Mouse (Mus musculus) liver, postnatal 0 days (tissue): Measurements from ENCODE around the gene Traf1. TPM values are rescaled to one million over a fixed set of nuclear protein-coding genes. Genes with fewer than 3 reads are reported as not detected.

Experiments used
- ATAC-seq: fragments of 200-750 bp; cut with Nextera tagmentation; 2 replicates; pipeline ENCODE4 v1.8.0; 2017; ENCODE audit warnings: mild to moderate bottlenecking, moderate library complexity
- DNase-seq: peaks from one replicate; pipeline ENCODE4 v3.0.0-alpha.2; 2016
- H3K27ac ChIP-seq: fragments of 300-500 bp; sonication (generic); 2 replicates; pipeline ENCODE4 v1.5.1; 2014; ENCODE audit warnings: antibody characterized with exemption, moderate library complexity, mild to moderate bottlenecking, low read depth
- H3K27me3 ChIP-seq: fragments of 300-500 bp; sonication (generic); 2 replicates; pipeline ENCODE4 v1.6.1; 2014; ENCODE audit warnings: low read length, control low read depth, mixed read lengths; ENCODE audit not compliant: insufficient read depth
- H3K36me3 ChIP-seq: fragments of 300-500 bp; sonication (generic); replicated peaks from 2 replicates; pipeline ENCODE4 v1.6.1; 2014; ENCODE audit warnings: mild to moderate bottlenecking, control low read depth, low read length, moderate library complexity, mixed read lengths; ENCODE audit not compliant: insufficient read depth
- H3K4me1 ChIP-seq: fragments of 300-500 bp; sonication (generic); 2 replicates; pipeline ENCODE4 v1.6.1; 2014; ENCODE audit warnings: antibody characterized with exemption, mild to moderate bottlenecking, control low read depth; ENCODE audit not compliant: insufficient read depth
- H3K4me2 ChIP-seq: fragments of 300-500 bp; sonication (generic); 2 replicates; pipeline ENCODE4 v1.6.1; 2014; ENCODE audit warnings: low read depth, mild to moderate bottlenecking, low read length, moderate library complexity, mixed read lengths
- H3K4me3 ChIP-seq: fragments of 300-500 bp; sonication (generic); 2 replicates; pipeline ENCODE4 v1.5.1; 2014; ENCODE audit warnings: low read depth, low read length
- H3K9ac ChIP-seq: fragments of 300-500 bp; sonication (generic); replicated peaks from 2 replicates; pipeline ENCODE4 v1.6.1; 2014; ENCODE audit warnings: mild to moderate bottlenecking, moderate library complexity
- H3K9me3 ChIP-seq: fragments of 300-500 bp; sonication (generic); 2 replicates; pipeline ENCODE4 v1.6.1; 2016; ENCODE audit warnings: mild to moderate bottlenecking, control low read depth, low read length, mixed read lengths
- CTCF ChIP-seq: sonication (generic); IDR thresholded peaks from 2 replicates; pipeline ENCODE4 v1.5.1; 2016; ENCODE audit warnings: antibody characterized with exemption, low read depth
- EP300 ChIP-seq: IDR thresholded peaks from 2 replicates; pipeline ENCODE4 v1.6.1; 2016; ENCODE audit warnings: antibody characterized with exemption, low read depth, mild to moderate bottlenecking
- WGBS: fragments of 180-500 bp; shearing (Covaris S2); extraction: QIAGEN DNeasy Blood & Tissue Kit; methylation state at CpG from one replicate; pipeline ENCODE4 v1.1.7; 2014; ENCODE audit not compliant: insufficient replicate concordance; 5-methylcytosine and 5-hydroxymethylcytosine counted together
- polyA plus RNA-seq: library from polyadenylated mRNA; unstranded; fragments of >200 nt; fragmentation: Nextera tagmentation; extraction: Ambion mirVana; gene quantifications from 2 replicates; pipeline ENCODE4 v1.2.1, GENCODE M21; 2015

The Traf1 gene
- polyA plus RNA-seq, 1 experiment from 2014 or later = 0.34 TPM

DNA sequence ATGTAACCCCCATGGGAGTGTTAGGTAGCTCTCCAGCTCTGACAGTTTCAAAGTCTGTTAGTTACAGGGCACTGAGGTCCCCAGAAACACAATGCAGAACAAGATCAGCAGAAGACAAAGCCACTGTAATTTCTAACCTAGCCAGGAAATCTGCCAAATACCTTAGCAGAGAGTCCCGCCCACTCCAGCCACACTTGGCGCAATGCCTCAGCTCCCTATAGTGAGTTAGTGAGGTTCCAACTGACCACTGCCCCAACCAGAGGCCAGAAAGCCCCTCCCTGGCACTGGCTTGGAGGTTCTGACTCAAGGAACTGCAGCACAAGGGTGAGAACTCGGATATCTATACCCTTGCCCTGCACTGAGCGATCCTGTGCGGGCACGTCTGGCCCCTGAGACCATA, 58.8 kb downstream of the Traf1 start:
- peaks cover 14% of the 10 kb centered on the region for H3K36me3 ChIP-seq
- 90% methylated on average over 6 of the region's 6 CpGs for WGBS
- no peaks in the 10 kb centered on the region for H3K27me3 ChIP-seq
- TF ChIP-seq EP300 (no peak), CTCF (no peak)
- no peak for ATAC-seq
- H3K4me2 ChIP-seq = no peak overlapping the region
- H3K9me3 ChIP-seq = no peaks in the 10 kb centered on the region
- H3K9ac ChIP-seq = no peak overlapping the region
- no peak overlapping the region for H3K27ac ChIP-seq
- no peak for DNase-seq
- H3K4me3 ChIP-seq = no peak overlapping the region
- peaks cover 27% of the 10 kb centered on the region for H3K4me1 ChIP-seq

DNA sequence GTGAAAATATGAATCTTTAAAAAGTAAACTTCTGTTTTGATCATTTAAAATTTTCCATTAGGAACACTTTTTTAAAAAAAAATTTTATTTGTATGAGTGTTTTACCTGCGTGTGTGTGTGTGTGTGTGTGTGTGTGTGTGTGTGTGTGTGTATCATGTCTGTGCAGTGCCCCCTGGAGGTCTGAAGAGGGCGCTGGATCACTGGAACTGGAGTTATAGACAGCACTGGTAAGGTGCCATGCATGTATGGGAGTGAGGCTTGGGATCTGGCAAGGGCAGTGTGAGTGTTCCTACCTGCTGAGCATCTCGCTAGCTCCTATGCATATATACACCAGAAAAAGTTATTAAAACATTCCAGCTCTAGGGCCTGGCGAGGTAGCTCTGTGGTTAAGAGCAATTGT, 59.8 kb downstream of the Traf1 start:
- H3K4me2 ChIP-seq = no peak overlapping the region
- H3K27me3 ChIP-seq = no peaks in the 10 kb centered on the region
- H3K4me3 ChIP-seq = no peak overlapping the region
- TF ChIP-seq CTCF = 0 out of 2 replicates have a peak, but pooled peaks have one; percentile 18
- TF ChIP-seq EP300 = no peak
- DNase-seq (no peak), ATAC-seq (no peak)
- peaks cover 24% of the 10 kb centered on the region for H3K4me1 ChIP-seq
- WGBS = 78% methylated on average over 4 of the region's 4 CpGs
- H3K36me3 ChIP-seq = peaks cover 14% of the 10 kb centered on the region
- no peak overlapping the region for H3K9ac ChIP-seq
- H3K9me3 ChIP-seq = no peaks in the 10 kb centered on the region
- no peak overlapping the region for H3K27ac ChIP-seq

DNA sequence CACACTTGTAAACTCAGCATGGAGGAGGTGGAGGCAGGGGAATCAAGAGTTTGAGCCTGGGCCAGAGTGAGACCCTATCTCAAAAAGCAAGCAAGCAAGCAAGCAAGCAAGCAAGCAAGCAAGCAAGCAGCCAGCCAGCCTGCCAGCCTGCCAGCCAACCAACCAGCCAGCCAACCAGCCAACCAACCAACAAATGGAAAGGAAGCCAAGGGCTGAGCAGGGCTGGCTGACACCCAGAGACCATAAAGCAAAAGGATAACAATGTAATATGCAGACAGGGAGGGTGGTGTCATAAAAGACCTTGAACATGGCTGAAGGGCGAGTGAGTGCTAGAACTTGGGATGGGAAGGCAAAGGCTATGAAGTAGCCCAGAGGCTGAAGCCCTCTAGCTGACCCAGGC, 61.2 kb downstream of the Traf1 start:
- Histone ChIP-seq H3K9me3 (no peaks in the 10 kb centered on the region), H3K9ac (no peak overlapping the region), H3K27me3 (no peaks in the 10 kb centered on the region), H3K4me3 (no peak overlapping the region), H3K27ac (no peak overlapping the region), H3K4me1 (peaks cover 14% of the 10 kb centered on the region), H3K4me2 (no peak overlapping the region), H3K36me3 (peaks cover 14% of the 10 kb centered on the region)
- no peak for DNase-seq
- TF ChIP-seq CTCF = no peak
- TF ChIP-seq EP300 = no peak
- no peak for ATAC-seq
- 83% methylated on average over 1 of the region's 1 CpGs for WGBS

DNA sequence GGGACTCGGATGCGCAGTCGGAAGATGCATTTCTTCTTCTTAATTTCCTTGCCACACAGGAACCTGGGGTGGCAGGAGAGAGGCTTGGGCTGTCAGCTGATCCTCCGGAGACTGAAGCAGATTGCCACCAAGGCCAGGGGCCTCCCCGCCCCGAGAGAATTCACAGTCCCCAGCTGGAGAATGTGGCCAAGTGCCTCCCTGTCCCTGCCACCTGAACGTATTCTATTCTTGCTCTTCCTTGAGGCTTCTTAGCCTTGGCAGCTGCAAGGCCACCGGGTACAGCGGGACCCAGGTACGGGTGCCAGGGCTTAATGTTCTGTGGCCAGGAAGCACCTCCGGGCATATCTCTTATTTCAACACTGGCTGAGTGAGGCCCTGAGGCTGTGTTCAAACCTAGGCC, 61.9 kb downstream of the Traf1 start:
- Histone ChIP-seq H3K4me3 (no peak overlapping the region), H3K27me3 (no peaks in the 10 kb centered on the region), H3K9me3 (no peaks in the 10 kb centered on the region), H3K36me3 (peaks cover 14% of the 10 kb centered on the region), H3K4me1 (peaks cover 13% of the 10 kb centered on the region), H3K9ac (no peak overlapping the region), H3K4me2 (no peak overlapping the region), H3K27ac (no peak overlapping the region)
- WGBS = 89% methylated on average over 11 of the region's 11 CpGs
- TF ChIP-seq CTCF (no peak), EP300 (no peak)
- DNase-seq = no peak
- ATAC-seq = no peak

DNA sequence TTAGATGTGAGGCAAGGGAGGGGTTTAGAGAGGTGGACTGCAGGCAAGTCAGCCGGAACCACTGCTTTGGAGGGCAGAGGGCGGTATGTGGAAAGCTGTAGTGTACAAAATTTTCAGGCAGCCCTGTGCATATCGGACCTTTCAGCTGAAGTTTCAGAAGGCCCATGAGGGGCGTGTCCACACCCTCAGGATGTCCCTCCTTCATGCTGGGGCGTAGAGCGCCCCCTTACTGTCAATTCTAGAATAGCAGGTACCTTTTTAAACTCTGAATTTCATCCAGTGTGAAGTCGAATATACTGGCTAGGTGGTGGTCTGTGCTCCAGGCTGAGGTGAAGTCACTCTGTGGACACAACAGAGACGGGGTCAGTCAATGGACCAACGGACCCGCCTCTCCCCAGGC, 63.8 kb downstream of the Traf1 start:
- TF ChIP-seq CTCF = peak; percentile 85
- TF ChIP-seq EP300 = no peak
- no peaks in the 10 kb centered on the region for H3K27me3 ChIP-seq
- 0 out of 2 replicates have a peak overlapping the region, but pooled peaks have one; percentile 30 for H3K9ac ChIP-seq
- ATAC-seq = peak; percentile 78
- peak; percentile 59 for DNase-seq
- WGBS = 26% methylated on average over 10 of the region's 10 CpGs
- peaks cover 11% of the 10 kb centered on the region for H3K36me3 ChIP-seq
- no peak overlapping the region for H3K27ac ChIP-seq
- H3K4me1 ChIP-seq = no peaks in the 10 kb centered on the region
- no peak overlapping the region for H3K4me2 ChIP-seq
- H3K9me3 ChIP-seq = no peaks in the 10 kb centered on the region
- H3K4me3 ChIP-seq = no peak overlapping the region

DNA sequence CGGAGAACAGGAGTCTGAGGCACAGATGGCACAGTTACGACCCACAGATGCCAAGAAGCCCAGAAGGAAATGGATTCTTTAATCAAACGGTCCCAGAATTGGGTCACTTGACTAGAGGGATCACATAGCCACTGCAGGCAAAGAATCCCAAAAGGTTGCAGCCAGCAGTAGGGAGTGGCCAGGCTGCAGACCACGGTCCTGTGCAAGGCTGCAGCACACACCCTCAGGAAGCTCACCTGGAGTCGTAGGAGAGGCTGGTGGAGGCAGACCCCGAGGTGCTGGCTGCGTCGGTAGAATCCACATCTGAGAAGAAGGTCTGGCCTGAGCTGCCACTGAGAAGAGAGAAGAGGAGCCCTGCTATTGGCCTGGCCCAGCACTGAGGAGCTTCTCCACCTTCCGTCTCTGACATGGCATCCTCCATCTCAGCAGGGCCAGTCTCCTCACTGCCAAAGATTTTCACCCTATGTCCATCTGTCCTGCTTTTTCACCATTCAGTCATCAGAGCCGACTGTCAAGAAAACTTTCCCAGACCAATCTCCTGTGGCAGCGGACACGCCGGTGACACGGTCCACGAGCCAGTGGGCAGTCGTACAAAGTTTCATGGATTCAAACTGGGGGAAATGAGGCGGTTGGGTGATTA, 64.6 kb downstream of the Traf1 start:
- Histone ChIP-seq H3K36me3 (peaks cover 9% of the 10 kb centered on the region), H3K4me3 (no peak overlapping the region), H3K4me2 (no peak overlapping the region), H3K27ac (no peak overlapping the region), H3K27me3 (no peaks in the 10 kb centered on the region), H3K9ac (no peak overlapping the region), H3K9me3 (no peaks in the 10 kb centered on the region), H3K4me1 (no peaks in the 10 kb centered on the region)
- TF ChIP-seq EP300 (no peak), CTCF (no peak)
- DNase-seq = no peak
- WGBS = 80% methylated on average over 17 of the region's 17 CpGs
- ATAC-seq = no peak
